Mouse (Mus musculus): ENCODE measurements at regions not wholly inside any gene's neighbourhood (a gene's known extent, or its start where the extent isn't known, plus 50 kb on each side); places are given as distances from the start of the nearest gene placed in this dataset.

DNA sequence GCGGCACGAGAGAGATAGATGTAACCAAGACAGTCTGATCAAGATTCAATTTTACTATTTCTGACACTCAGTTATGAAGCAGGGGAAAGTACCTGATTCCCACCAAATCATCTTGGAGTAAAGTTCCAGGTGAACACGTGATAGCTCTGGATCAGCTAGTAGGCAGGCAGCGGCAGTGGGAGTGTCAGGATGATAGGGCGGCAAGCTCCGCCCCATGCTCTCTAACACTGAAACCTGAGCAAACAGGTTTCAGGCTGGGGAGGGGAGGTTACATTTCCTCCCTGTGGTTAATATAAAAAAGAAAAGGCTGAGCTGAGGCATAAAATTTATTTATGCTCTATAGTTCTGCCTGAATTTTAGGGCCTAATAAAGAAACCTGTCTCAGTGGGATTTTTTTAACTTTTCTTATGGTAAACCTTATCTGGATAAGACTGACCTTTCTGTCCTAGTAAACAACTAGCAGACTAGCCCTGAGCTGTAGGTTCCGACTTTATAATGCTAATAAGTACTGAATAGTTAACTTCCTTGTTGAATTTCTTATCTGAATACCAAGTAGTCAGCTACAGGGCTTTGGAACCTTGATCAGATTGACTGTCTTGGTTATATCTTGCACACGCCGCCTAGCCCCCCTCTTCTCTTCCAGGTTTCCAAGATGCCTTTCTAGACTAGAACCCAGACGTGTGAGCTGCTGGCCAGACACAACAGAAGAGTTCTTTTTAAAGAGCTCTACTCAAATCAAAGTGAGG, 254.9 kb upstream of the Dab2 start:
- no peak for DNase-seq

DNA sequence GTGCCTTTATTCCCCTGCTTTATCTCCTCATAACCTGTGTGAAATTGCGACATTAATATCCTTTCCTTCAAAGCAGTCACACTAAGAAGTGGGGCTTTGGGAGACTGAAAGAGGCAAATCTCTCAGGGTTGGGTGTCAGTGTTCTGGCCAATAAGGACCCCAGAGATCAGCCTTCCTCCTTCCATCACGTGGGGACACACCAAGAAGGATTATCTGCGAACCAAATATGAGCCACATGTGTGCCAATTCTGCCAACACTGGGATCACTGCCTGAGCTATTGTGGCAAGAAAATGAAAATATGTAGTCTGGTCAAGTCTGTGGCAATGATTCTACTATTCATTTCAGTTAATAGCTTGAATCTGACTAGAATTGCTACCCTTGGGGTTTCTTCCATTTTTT, 243.9 kb upstream of the Dab2 start:
- DNase-seq, result no peak

DNA sequence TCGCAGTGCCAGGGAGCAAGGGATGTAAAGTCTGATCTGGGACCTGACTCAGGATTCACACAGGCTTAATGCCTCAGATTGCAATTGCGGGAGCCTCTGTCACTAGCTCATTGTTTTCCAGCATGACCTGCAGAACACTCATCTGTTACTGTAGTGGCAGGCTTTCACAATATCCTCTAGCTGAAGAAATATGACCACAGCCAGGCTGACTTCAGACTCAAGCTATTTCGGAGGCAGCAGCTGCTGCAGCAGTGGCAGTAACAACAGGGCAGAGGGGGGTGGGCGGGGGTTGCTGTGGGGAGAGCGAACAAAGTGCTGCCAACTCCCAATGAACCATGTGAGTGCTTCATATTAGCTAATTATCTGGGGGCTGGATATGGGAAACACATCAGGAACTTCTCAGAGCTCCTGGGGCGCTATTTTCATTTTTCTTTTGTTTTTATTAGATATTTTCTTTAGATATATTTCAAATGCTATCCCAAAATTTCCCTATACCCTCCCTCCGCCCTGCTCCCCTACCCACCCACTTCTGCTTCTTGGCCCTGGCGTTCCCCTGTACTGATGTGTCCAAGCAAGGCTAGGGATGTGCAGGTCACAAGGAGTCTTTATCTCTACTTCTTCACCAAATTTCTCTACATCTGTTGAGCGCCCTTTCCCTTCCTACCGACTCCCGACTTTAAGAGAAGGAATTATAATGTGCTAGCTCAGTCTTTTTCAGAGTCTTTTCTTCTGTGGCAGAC, 242.5 kb upstream of the Dab2 start:
- DNase-seq, result no peak

DNA sequence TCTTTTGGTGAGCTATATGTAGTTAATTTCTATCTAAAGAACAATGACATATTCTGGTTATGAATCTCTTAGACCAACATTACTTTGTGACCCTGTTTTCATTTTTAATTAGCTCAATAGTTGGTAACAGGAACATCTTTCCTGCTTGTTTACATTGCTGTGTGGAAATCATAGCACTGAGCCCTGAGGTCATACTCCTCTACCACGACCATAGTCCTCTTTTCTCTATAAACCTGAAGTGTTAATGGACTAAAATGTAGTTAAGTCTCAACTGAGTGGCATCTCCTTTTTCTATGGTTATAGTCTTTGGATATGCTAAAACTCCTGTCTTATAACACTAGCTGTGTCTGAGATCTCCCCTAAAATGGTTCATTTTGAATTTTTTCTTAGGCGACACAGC, 240.2 kb upstream of the Dab2 start:
- DNase-seq, result no peak

DNA sequence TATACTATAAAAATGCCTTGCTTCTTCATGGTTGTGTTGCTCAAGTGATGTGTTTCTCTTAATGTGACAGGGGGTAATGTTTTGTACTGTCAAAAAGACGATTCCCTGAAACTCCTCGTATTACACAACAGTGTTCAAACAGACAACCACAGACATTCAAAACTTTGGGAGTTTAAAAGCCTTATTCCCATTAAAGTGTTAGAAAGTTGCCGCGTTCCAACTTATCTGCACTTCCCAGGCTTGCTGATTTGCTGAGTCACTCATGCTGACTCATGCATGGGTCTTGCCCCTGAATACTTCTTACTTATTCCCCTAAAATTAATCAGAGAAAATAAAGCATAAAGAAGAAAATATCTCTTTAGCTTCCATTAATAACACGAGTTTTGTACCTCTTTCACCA, 239.8 kb upstream of the Dab2 start:
- no peak for DNase-seq

DNA sequence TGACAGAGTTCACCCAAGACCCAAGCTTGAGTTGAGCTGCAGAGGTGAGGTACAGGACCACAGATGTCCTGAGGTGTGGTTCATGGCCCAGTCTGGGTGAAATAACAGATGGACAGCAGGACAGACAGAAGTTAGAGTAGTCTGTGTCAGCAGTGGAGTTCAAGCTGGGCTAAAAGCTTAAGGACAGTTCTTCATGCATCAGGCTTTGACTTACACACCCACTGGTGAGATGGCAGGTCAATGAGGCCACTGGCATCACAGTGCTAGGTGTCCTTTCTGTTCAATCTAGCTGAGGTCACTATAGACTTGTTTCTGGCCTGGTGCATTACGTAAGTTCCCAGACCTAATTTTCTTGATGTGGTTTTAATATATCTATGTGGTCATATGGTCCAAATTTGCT, 238.9 kb upstream of the Dab2 start:
- no peak for DNase-seq

DNA sequence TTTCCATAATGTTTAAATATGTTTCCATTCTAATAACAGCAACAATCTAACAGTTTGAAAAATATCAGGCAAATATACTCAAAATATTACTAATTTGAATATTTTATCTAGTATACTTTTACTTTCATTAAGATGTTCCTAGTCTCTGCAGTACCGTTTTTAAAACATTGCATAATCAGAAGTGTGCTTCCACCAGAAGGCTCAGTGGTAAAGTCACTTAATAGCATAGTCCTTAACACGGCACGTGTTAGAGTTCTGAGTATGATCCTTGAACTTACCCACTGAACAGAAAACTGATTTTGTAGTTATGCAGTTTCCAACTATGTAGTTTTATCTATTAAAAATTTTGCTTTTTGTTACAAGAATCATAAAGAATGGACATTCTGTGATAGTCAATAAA, 234.5 kb upstream of the Dab2 start:
- no peak for DNase-seq

DNA sequence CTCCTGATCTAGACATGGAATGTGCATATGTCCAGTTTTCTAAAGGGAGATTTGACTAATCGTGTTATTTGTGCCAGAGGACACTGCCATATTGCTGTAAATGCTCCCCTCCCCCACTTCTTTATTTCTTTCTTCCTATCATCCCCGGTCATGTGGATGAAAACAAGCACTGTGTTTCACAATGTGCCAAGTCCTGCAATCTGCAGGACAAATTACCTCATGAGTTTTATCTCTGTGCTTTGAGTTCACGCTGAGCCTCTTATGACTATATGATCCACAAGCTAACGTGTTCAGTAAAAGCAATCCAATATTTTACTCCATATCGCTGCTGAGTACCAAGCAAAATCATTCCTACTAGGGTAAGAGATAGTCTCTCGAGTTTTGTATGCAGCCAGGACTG, 232.2 kb upstream of the Dab2 start:
- DNase-seq, result no peak

DNA sequence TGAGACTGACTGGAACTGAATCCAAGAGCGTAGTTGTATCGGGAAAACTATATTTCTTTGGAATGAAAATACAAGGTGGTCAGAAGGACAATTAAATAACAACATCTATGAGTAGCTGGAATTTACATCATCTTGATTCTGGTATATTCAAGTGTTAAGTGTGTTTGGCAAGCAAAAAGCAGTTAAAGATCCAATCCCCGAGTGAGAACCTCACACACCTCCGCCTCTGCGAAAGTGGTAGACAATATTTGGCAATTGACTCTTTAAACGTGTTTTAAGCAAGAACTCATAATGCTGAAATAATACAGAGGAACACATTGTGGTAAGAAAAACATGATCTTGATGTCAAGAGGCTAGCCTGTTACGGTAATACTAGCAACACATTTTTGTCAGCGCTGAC, 231.2 kb upstream of the Dab2 start:
- no peak for DNase-seq

DNA sequence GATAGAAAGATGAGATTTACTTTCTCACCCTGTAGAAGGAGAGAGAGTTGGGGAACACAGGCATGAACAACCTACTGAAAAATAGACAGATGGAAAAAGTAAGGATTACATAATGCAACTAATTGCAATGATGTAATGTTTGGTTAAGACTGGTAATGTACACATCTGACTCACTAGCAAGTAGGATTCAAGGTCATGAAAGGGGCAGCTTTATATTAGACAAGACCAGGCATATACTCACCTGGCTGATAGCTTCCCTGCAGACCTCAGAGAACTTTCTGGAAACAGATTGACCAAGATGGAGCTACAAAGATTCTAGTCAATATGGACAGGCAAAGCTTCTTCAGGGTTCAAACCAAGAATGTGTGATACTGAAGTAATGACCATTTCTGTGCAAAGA, 227.7 kb upstream of the Dab2 start:
- no peak for DNase-seq

DNA sequence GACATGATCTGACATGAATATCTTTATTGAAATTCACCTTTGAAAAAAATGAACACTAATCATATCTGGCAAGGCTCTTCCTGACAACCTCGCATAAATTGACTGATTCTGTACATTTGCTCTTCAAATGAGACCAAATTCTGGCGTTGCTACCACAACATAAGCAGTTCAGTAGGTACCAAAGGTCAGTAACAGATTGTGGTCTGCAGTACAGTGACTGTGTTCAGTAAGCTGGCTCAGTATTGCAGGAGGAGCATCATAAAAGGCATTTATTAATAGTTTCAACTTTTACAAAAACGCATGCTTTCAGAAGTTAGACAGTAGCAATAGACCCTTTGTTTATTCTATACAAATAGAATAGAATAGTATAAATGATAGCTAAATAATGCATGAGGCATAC, 226.7 kb upstream of the Dab2 start:
- no peak for DNase-seq

DNA sequence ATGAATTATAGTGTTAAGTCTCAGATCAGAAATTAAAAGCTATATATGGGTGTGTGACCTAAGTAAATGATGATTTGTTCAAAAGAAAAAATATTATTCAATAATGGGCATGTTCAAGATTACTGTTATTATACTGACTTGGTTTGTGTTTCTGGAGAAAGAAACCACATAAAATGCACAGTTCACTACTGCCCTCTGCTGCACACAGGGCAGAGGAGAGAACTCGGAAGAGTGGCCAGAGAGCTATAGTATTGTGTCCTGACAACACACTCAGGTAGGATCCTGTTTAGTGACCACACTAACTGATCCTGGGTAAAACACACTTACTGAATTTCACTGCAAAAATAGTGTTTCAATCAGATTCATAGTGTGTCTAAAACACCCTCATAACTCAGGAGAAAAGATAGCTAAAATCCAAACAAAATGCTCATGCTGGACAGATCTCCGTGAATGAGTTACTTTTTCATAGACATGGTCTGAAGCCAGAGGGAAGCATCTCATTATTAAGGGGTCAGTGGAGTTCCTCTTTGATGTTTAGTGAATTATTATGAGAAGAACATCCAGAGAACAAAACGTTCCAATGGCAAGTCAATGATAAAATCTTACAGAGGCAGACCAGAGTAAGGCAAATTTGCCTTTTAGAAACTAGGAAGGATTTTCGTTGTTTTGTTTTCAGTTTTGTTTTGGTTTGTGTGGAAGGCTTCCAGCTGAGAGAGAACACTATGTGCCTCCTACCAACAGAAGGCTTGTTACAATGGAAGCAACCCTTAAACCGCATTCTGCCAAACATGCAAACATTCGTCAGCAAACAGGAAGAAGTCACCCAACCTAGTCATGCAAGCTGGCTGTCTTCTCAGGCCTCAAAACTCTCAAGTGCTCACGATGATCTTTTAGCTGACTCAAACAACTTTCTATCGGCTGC, 218.6 kb upstream of the Dab2 start:
- DNase-seq, result peak in 1 of 2 experiments; percentile 18

DNA sequence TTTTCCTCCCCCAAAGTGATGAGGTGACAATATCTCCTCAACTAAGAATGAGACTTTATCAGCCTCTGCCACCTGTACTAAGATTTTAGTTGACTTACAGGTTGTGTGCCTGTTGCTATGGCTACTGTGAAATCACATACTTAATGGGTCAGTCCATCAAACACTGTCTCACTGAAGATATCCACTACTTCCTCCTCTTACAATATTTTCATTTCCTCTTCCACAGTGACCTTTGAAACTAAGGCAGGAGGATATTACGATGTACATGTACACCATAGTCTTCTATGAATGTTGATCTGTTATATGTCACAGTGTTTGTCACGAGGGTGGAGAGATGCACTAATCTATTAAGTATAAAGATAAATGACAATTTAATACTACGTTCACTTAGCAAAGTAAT, 212.4 kb upstream of the Dab2 start:
- DNase-seq, result no peak

DNA sequence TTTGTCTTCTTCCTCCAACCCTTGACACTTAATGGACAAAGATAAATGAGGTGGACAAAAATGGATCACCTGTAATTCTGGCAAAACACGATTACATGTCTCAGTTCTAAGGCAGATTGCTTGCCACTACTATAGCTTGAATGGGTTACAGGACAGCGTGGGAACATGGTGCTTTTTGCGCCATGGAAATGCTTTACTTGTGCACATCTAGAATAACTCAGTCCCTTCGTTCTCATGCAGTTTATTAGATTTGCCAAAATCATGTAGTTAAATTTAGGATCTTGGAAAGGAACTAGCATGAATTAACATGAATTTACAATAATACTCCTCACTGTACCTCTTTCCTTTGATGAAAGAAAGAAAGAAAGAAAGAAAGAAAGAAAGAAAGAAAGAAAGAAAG, 211.1 kb upstream of the Dab2 start:
- no peak for DNase-seq

DNA sequence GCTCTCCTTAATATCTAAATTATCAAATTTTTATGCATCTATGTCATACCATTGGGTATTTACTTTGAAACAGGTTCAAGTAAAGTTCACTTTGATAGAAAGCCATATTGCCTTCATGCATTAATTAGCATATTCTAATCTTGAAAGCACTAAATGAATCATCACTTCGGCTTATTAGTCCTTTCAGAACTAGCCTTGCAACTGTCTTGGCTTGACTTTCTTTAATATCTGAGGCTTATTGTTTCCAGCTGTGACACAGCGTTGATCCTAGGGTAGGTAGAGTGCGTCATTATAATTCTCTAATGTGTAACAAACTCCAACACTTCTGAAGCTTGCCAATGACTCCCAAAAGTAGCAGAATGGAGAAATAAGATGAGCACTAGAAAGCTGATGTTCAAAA, 169.9 kb upstream of the Dab2 start:
- no peak for DNase-seq

DNA sequence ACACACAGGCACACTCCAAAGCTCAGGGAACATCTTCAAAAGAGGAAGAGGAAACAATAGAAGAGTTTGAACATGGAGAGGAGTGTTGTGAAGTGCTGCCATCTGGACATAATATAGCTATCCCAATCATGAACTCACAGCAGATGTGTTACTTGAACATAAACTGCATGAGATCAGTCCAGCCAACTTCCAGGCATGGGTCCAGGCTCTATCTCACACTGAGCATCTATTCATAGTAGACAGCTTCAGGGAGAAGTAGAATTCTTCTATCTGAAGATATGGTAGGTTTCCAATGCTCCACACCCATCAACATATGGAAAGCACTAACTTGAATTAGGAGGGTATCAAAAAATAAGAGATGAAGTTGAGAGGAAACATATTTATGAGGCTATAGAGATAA, 167.4 kb upstream of the Dab2 start:
- DNase-seq, result no peak

DNA sequence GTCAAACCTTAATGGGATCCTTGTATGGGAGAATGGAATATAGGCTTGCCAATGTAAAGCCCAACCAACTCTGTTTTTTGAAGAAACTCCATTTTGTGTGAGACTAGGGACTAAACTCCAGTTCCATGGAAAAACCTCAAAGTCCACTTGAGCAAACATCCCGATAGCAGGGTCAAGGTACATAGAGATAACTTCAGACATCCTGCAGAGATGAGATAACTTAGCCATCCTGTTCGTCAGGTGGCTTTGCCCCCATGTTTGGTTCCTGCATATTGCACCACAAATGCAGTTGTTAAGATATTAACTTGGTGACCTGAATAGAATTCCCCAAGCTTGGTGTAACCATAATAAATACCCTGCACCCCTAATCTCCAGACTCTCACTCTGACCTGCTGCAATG, 154.5 kb upstream of the Dab2 start:
- DNase-seq, result no peak

DNA sequence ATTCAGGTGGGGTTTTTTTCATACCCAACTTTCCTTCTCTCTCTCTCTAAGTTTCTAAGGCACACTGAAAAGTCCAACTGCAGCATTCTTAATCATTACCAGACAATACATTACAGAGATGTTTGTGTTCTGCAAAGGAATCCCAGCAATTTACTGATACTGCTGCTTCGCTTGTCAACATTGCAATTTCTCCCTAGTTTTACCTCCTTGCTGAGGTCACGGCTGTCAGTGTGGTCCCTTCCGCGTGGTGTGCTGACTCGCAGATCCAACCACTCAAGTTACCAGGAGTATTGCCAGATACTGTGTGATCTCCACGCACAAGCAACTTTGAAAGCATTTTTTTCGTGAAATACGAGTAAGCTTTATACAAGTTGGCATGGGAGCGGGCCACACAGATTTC, 144.9 kb upstream of the Dab2 start:
- DNase-seq, result no peak

DNA sequence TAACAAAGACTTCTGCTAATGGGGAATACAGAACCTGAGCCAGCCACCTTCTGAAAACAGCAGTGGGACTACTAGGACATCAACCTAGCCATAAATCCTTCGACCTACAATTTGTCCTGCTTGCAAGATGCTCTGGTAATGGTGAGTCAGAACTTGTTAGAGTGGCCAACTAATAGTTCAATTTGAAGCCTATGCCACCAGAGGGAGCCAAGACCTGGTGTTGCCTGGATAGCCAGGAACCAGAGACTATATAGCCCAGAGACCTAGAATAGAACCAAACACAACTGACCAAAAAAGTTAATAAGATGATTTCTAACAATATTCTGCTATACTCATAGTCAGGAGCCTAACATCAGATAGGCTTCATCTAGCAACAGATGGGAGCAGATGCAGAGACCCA, 119.3 kb upstream of the Dab2 start:
- no peak for DNase-seq

DNA sequence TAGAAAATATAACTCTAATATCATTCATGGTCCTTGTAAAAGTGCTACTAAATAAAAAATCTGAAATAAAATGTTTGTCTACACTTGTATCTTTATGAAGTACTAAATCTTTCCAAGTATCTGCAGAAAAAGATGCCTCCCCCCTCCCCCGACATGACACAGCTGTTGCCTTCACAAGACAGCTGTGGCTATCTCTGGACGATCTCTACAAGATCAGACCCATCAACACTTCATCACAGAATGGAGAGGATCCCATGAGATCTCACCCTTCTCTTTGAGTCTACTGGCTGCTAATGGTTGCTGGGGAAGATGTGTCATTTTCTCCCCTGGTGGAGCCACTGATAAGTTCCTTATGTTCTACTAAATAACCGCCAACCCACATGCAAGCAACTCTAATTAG, 116.0 kb upstream of the Dab2 start:
- no peak for DNase-seq

DNA sequence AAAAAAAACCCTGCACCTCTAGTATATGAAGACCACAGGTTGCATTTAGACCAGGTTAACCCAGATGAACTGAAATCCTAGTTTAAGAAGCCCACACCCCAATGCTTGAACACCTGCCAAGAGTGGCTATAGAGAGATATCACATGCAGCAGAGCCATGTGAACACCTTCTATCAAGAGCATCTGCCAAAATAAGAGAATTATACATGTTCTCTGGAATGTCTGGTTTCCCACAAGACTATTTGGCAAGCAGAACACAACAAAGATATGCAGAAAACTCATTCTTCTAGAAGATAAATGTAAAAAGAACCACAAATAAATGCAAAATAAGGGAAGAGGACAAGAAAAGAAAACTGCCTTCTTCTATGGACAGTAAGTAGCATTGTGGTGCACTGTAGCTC, 107.7 kb upstream of the Dab2 start:
- DNase-seq, result no peak

DNA sequence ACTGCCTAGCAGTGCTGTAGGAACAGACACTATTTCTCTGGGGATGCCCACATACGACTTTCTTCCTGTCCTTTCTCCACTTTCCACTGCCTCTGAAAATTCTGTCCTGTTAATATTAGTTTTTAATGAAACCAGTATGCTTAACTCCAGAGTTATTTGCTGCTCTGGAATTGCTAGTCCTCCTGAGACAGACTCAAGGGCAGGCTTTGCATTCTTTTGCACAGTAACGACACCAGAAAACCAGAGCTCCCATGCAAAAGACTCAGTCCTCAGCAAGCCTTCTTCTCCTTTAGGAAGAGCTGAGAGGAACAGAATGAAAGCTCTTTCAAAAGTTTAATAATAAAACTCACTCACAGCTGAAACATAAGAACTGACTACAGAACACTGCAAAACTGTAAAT, 92.3 kb upstream of the Dab2 start:
- DNase-seq, result no peak

DNA sequence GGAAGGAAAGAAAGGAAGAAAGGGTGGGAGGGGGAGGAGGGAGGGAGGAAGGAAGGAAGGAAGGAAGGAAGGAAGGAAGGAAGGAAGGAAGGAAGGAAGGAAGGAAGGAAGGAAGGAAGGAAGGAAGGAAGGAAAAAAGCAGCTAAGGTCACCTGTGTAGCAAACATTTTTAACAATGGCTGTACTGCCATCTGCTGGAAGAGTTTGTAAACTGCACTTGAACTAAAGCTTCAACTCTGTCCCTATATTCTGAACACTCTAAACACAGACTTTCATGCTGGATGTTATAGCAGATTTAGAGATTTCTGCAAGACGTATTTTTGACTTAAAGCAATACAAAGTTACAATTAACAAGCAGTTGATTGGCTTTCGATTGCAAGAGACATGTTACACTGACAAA, 90.3 kb upstream of the Dab2 start:
- no peak for DNase-seq

DNA sequence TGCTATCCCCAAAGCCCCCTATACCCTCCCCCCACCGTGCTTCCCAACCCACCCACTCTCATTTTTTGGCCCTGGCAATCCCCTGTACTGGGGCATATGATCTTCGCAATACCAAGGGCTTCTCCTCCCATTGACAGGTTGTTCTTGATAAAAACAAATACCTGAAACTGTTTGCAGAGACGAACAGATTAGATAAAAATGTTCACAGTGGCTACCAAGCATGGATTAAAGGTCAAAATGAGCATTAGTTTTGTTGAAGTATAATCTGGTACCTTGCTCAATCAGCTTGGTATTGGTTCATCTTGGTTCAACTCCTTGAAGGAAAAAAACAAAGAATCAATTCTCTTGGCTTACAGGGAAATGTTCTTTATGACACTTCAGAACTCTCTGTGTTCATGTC, 81.5 kb upstream of the Dab2 start:
- DNase-seq, result no peak
